Mouse (Mus musculus): ENCODE measurements around the gene Gpr107. TPM values are rescaled to one million over a fixed set of nuclear protein-coding genes. Genes with fewer than 3 reads are reported as not detected.

The Gpr107 gene
- polyA plus RNA-seq, 1 experiment from 2014 or later: 27.8 TPM

GRCm38 (mm10) chr2:31124694-31125093 lies 27.4 kb upstream of the Gpr107 start:
- H3K36me3 ChIP-seq (ENCODE audit: control insufficient read depth, insufficient read depth, low read length): no peaks in the 10 kb centered on the region
- no peak overlapping the region for H3K9ac ChIP-seq (ENCODE audit: low read length)
- DNase-seq (ENCODE audit: low spot score, missing footprints): no peak
- WGBS: 72% methylated on average over 2 of the region's 2 CpGs
- no peaks in the 10 kb centered on the region for H3K9me3 ChIP-seq (ENCODE audit: control insufficient read depth, low read length)
- H3K4me2 ChIP-seq: no peak overlapping the region
- H3K4me3 ChIP-seq (ENCODE audit: low read depth, low read length): no peak overlapping the region
- H3K27me3 ChIP-seq (ENCODE audit: control insufficient read depth, insufficient read depth, low read length): no peaks in the 10 kb centered on the region
- no peaks in the 10 kb centered on the region for H3K4me1 ChIP-seq (ENCODE audit: control insufficient read depth, insufficient read depth, low read length)
- no peak overlapping the region for H3K27ac ChIP-seq (ENCODE audit: low read depth, low read length)
- ATAC-seq (ENCODE audit: low FRiP score): no peak

- 82% methylated on average over 7 of the region's 7 CpGs for WGBS
- no peak for DNase-seq (ENCODE audit: low spot score, missing footprints)
Observed at GRCm38 (mm10) chr2:31125156-31125555, 27.0 kb upstream of the Gpr107 start.

GRCm38 (mm10) chr2:31126048-31126447 lies 26.1 kb upstream of the Gpr107 start:
- no peak for ATAC-seq (ENCODE audit: low FRiP score)
- Histone ChIP-seq H3K27me3 (ENCODE audit: control insufficient read depth, insufficient read depth, low read length) (no peaks in the 10 kb centered on the region), H3K4me1 (ENCODE audit: control insufficient read depth, insufficient read depth, low read length) (no peaks in the 10 kb centered on the region), H3K9me3 (ENCODE audit: control insufficient read depth, low read length) (no peaks in the 10 kb centered on the region), H3K4me3 (ENCODE audit: low read depth, low read length) (no peak overlapping the region), H3K36me3 (ENCODE audit: control insufficient read depth, insufficient read depth, low read length) (no peaks in the 10 kb centered on the region), H3K9ac (ENCODE audit: low read length) (no peak overlapping the region), H3K27ac (ENCODE audit: low read depth, low read length) (no peak overlapping the region), H3K4me2 (no peak overlapping the region)
- no peak for DNase-seq (ENCODE audit: low spot score, missing footprints)
- 96% methylated on average over 9 of the region's 9 CpGs for WGBS

More at GRCm38 (mm10) chr2:31125156-31125555, 27.0 kb upstream of the Gpr107 start:
- ATAC-seq (ENCODE audit: low FRiP score): no peak
- no peaks in the 10 kb centered on the region for H3K36me3 ChIP-seq (ENCODE audit: control insufficient read depth, insufficient read depth, low read length)
- no peaks in the 10 kb centered on the region for H3K4me1 ChIP-seq (ENCODE audit: control insufficient read depth, insufficient read depth, low read length)
- no peak overlapping the region for H3K4me2 ChIP-seq
- no peak overlapping the region for H3K9ac ChIP-seq (ENCODE audit: low read length)
- H3K4me3 ChIP-seq (ENCODE audit: low read depth, low read length): no peak overlapping the region
- no peaks in the 10 kb centered on the region for H3K9me3 ChIP-seq (ENCODE audit: control insufficient read depth, low read length)
- H3K27ac ChIP-seq (ENCODE audit: low read depth, low read length): no peak overlapping the region
- H3K27me3 ChIP-seq (ENCODE audit: control insufficient read depth, insufficient read depth, low read length): no peaks in the 10 kb centered on the region

GRCm38 (mm10) chr2:31127219-31127618 lies 24.9 kb upstream of the Gpr107 start:
- Histone ChIP-seq H3K4me2 (no peak overlapping the region), H3K9ac (ENCODE audit: low read length) (no peak overlapping the region), H3K36me3 (ENCODE audit: control insufficient read depth, insufficient read depth, low read length) (no peaks in the 10 kb centered on the region), H3K27me3 (ENCODE audit: control insufficient read depth, insufficient read depth, low read length) (no peaks in the 10 kb centered on the region), H3K9me3 (ENCODE audit: control insufficient read depth, low read length) (no peaks in the 10 kb centered on the region), H3K27ac (ENCODE audit: low read depth, low read length) (no peak overlapping the region), H3K4me1 (ENCODE audit: control insufficient read depth, insufficient read depth, low read length) (no peaks in the 10 kb centered on the region), H3K4me3 (ENCODE audit: low read depth, low read length) (no peak overlapping the region)
- DNase-seq (ENCODE audit: low spot score, missing footprints) (no peak), ATAC-seq (ENCODE audit: low FRiP score) (no peak)
- 72% methylated on average over 7 of the region's 7 CpGs for WGBS

- Histone ChIP-seq H3K27me3 (ENCODE audit: control insufficient read depth, insufficient read depth, low read length) (no peaks in the 10 kb centered on the region), H3K9me3 (ENCODE audit: control insufficient read depth, low read length) (no peaks in the 10 kb centered on the region), H3K4me3 (ENCODE audit: low read depth, low read length) (no peak overlapping the region), H3K27ac (ENCODE audit: low read depth, low read length) (no peak overlapping the region), H3K4me1 (ENCODE audit: control insufficient read depth, insufficient read depth, low read length) (no peaks in the 10 kb centered on the region), H3K36me3 (ENCODE audit: control insufficient read depth, insufficient read depth, low read length) (no peaks in the 10 kb centered on the region), H3K9ac (ENCODE audit: low read length) (no peak overlapping the region), H3K4me2 (no peak overlapping the region)
- ATAC-seq (ENCODE audit: low FRiP score) (no peak), DNase-seq (ENCODE audit: low spot score, missing footprints) (no peak)
- 87% methylated on average over 4 of the region's 4 CpGs for WGBS
Observed at GRCm38 (mm10) chr2:31127899-31128298, 24.2 kb upstream of the Gpr107 start.

GRCm38 (mm10) chr2:31129742-31130518 lies 22.2 kb upstream of the Gpr107 start:
- WGBS: 85% methylated on average over 14 of the region's 14 CpGs
- Histone ChIP-seq H3K27me3 (ENCODE audit: control insufficient read depth, insufficient read depth, low read length) (no peaks in the 10 kb centered on the region), H3K36me3 (ENCODE audit: control insufficient read depth, insufficient read depth, low read length) (no peaks in the 10 kb centered on the region), H3K4me3 (ENCODE audit: low read depth, low read length) (no peak overlapping the region), H3K9ac (ENCODE audit: low read length) (no peak overlapping the region), H3K27ac (ENCODE audit: low read depth, low read length) (no peak overlapping the region), H3K4me1 (ENCODE audit: control insufficient read depth, insufficient read depth, low read length) (no peaks in the 10 kb centered on the region), H3K9me3 (ENCODE audit: control insufficient read depth, low read length) (no peaks in the 10 kb centered on the region), H3K4me2 (no peak overlapping the region)
- DNase-seq (ENCODE audit: low spot score, missing footprints) (no peak), ATAC-seq (ENCODE audit: low FRiP score) (no peak)

GRCm38 (mm10) chr2:31130815-31131299 lies 21.3 kb upstream of the Gpr107 start:
- Histone ChIP-seq H3K9ac (ENCODE audit: low read length) (no peak overlapping the region), H3K9me3 (ENCODE audit: control insufficient read depth, low read length) (no peaks in the 10 kb centered on the region), H3K4me1 (ENCODE audit: control insufficient read depth, insufficient read depth, low read length) (no peaks in the 10 kb centered on the region), H3K4me2 (no peak overlapping the region), H3K36me3 (ENCODE audit: control insufficient read depth, insufficient read depth, low read length) (no peaks in the 10 kb centered on the region), H3K27me3 (ENCODE audit: control insufficient read depth, insufficient read depth, low read length) (no peaks in the 10 kb centered on the region), H3K27ac (ENCODE audit: low read depth, low read length) (no peak overlapping the region), H3K4me3 (ENCODE audit: low read depth, low read length) (no peak overlapping the region)
- WGBS: 69% methylated on average over 8 of the region's 8 CpGs
- ATAC-seq (ENCODE audit: low FRiP score) (no peak), DNase-seq (ENCODE audit: low spot score, missing footprints) (no peak)

- H3K9ac ChIP-seq (ENCODE audit: low read length): no peak overlapping the region
- ATAC-seq (ENCODE audit: low FRiP score): no peak
- H3K4me2 ChIP-seq: no peak overlapping the region
- H3K4me3 ChIP-seq (ENCODE audit: low read depth, low read length): no peak overlapping the region
- 77% methylated on average over 8 of the region's 8 CpGs for WGBS
- no peaks in the 10 kb centered on the region for H3K36me3 ChIP-seq (ENCODE audit: control insufficient read depth, insufficient read depth, low read length)
- H3K4me1 ChIP-seq (ENCODE audit: control insufficient read depth, insufficient read depth, low read length): no peaks in the 10 kb centered on the region
- DNase-seq (ENCODE audit: low spot score, missing footprints): no peak
- H3K27ac ChIP-seq (ENCODE audit: low read depth, low read length): no peak overlapping the region
- H3K9me3 ChIP-seq (ENCODE audit: control insufficient read depth, low read length): no peaks in the 10 kb centered on the region
- H3K27me3 ChIP-seq (ENCODE audit: control insufficient read depth, insufficient read depth, low read length): no peaks in the 10 kb centered on the region
Observed at GRCm38 (mm10) chr2:31132682-31133081, 19.4 kb upstream of the Gpr107 start.

- Histone ChIP-seq H3K9ac (ENCODE audit: low read length) (no peak overlapping the region), H3K9me3 (ENCODE audit: control insufficient read depth, low read length) (no peaks in the 10 kb centered on the region), H3K27me3 (ENCODE audit: control insufficient read depth, insufficient read depth, low read length) (no peaks in the 10 kb centered on the region), H3K4me2 (no peak overlapping the region), H3K36me3 (ENCODE audit: control insufficient read depth, insufficient read depth, low read length) (no peaks in the 10 kb centered on the region), H3K4me3 (ENCODE audit: low read depth, low read length) (no peak overlapping the region), H3K4me1 (ENCODE audit: control insufficient read depth, insufficient read depth, low read length) (no peaks in the 10 kb centered on the region), H3K27ac (ENCODE audit: low read depth, low read length) (no peak overlapping the region)
- WGBS: 90% methylated on average over 3 of the region's 4 CpGs
- ATAC-seq (ENCODE audit: low FRiP score): no peak
- DNase-seq (ENCODE audit: low spot score, missing footprints): peak; percentile 64
Observed at GRCm38 (mm10) chr2:31133981-31134380, 18.1 kb upstream of the Gpr107 start.
